ENCODE assay signal across 14 mouse cellular contexts in genomic region chr11:35542731-35543130, GRCm38 (mm10).
"Had no signal": no experiment of that assay in that cellular context is flagged by ENCODE, and none has a peak within 500 bp of the region (broad histone marks: within the 10 kb centered on the region; RNA-seq: fewer than 3 reads in every experiment).

No protein-coding gene starts in this region.

- H3K4me1 ChIP-seq: liver, embryonic 13.5 days; stomach, embryonic 15.5 days had no signal

- H3K9ac ChIP-seq: liver, embryonic 13.5 days; midbrain, embryonic 12.5 days; midbrain, embryonic 15.5 days; neural tube, embryonic 13.5 days; stomach, embryonic 15.5 days had no signal

- H3K4me2 ChIP-seq: liver, embryonic 13.5 days; midbrain, embryonic 12.5 days; midbrain, embryonic 15.5 days; neural tube, embryonic 13.5 days; stomach, embryonic 15.5 days had no signal

- H3K9me3 ChIP-seq: liver, embryonic 13.5 days; midbrain, embryonic 12.5 days; midbrain, embryonic 15.5 days; neural tube, embryonic 13.5 days; stomach, embryonic 15.5 days had no signal

- H3K4me3 ChIP-seq: layer of hippocampus, adult 2 months; liver, embryonic 13.5 days; midbrain, embryonic 12.5 days; midbrain, embryonic 15.5 days; neural tube, embryonic 13.5 days; stomach, embryonic 15.5 days had no signal

- H3K27ac ChIP-seq: kidney, postnatal 0 days; layer of hippocampus, adult 2 months; liver, embryonic 13.5 days; macrophage; midbrain, embryonic 12.5 days; midbrain, embryonic 15.5 days; stomach, embryonic 15.5 days had no signal

- H3K36me3 ChIP-seq: liver, embryonic 13.5 days; midbrain, embryonic 12.5 days; midbrain, embryonic 15.5 days; neural tube, embryonic 13.5 days; stomach, embryonic 15.5 days had no signal

- ATAC-seq: midbrain, embryonic 15.5 days had no signal

- DNase-seq: kidney, adult 2 months; kidney, postnatal 25 days; layer of hippocampus, adult 9-11 months; liver, embryonic 13.5 days; lung, adult 2 months; lung, postnatal 14 days; thymus, postnatal 25 days had no signal
